Mouse (Mus musculus): ENCODE results near the gene Poc1b. TPM values are rescaled to one million over a fixed set of nuclear protein-coding genes. Genes with fewer than 3 reads are reported as not detected.
A peak's percentile ranks its signal among the peaks of the same experiment; 100 is the strongest.

Gene Poc1b
- polyA plus RNA-seq, 1 experiment = 10.5 TPM

DNA sequence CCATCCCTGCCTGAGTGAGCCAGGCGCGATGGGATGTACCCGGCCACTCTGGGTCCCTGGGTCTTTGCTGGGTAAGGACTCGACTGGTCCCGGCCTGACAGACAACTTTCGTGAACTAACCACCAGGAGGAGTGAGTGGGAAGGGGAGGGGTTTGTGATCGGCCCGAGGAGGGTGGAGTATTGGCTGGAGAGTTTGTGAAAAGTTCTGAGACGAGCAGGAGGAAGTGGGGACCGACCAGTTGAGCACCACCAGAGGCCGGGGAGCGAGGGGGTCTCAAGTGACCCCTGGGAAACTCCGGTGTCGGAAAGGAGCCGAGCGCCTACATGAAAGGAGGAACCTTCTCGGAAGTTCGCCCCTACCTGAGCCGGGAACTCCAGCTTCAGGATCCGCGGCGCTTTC, 1.1 kb downstream of the Poc1b start, which contains the start of gene Galnt4:
Gene Galnt4 (plus strand): TSS at position 196 of the 400 bp plus-strand sequence.
- Histone ChIP-seq H3K36me3 (ENCODE audit: control insufficient read depth, insufficient read depth) (peaks cover 23% of the 10 kb centered on the region), H3K79me2 (ENCODE audit: control insufficient read depth, insufficient read depth) (peaks cover 42% of the 10 kb centered on the region), H3K79me3 (ENCODE audit: low read depth) (peaks cover 18% of the 10 kb centered on the region), H3K4me3 (ENCODE audit: insufficient read depth, poor library complexity, severe bottlenecking) (peak within 1 kb of the TSS; percentile 90), H3K27me3 (ENCODE audit: control insufficient read depth, insufficient read depth, insufficient read length) (no peaks in the 10 kb centered on the region), H3ac (ENCODE audit: control insufficient read depth, insufficient read length, low read depth) (peak within 1 kb of the TSS; percentile 93)
- no peak for TF ChIP-seq USF1 (IDR thresholded peaks at IDR 0.05; ENCODE audit: low read depth)
- TF ChIP-seq MYOG (IDR thresholded peaks at IDR 0.05; ENCODE audit: control insufficient read depth, extremely low read depth, insufficient read length) = no peak
- TF ChIP-seq CTCF (IDR thresholded peaks at IDR 0.05; ENCODE audit: control insufficient read depth, insufficient read depth, insufficient read length) = peak; percentile 37

GRCm38 (mm10) chr10:99108431-99108982, 1.7 kb downstream of the Poc1b start:
- TF ChIP-seq CEBPB (IDR thresholded peaks at IDR 0.05; ENCODE audit: low read depth) (no peak), USF1 (IDR thresholded peaks at IDR 0.05; ENCODE audit: low read depth) (no peak), MYOG (IDR thresholded peaks at IDR 0.05; ENCODE audit: control insufficient read depth, extremely low read depth, insufficient read length) (no peak), CTCF (IDR thresholded peaks at IDR 0.05; ENCODE audit: control insufficient read depth, insufficient read depth, insufficient read length) (no peak), MAX (IDR thresholded peaks at IDR 0.05) (no peak), MYOD1 (IDR thresholded peaks at IDR 0.05; ENCODE audit: control insufficient read depth, insufficient read length, low read depth) (no peak), FOSL1 (IDR thresholded peaks at IDR 0.05; ENCODE audit: insufficient read depth, low read length, poor library complexity, severe bottlenecking) (no peak)
- H3K79me3 ChIP-seq (ENCODE audit: low read depth) = peaks cover 20% of the 10 kb centered on the region
- H3K79me2 ChIP-seq (ENCODE audit: control insufficient read depth, insufficient read depth) = peaks cover 42% of the 10 kb centered on the region
- no peaks in the 10 kb centered on the region for H3K27me3 ChIP-seq (ENCODE audit: control insufficient read depth, insufficient read depth, insufficient read length)
- peak overlapping the region; percentile 88 for H3ac ChIP-seq (ENCODE audit: control insufficient read depth, insufficient read length, low read depth)
- H3K36me3 ChIP-seq (ENCODE audit: control insufficient read depth, insufficient read depth) = peaks cover 23% of the 10 kb centered on the region
- H3K4me3 ChIP-seq (ENCODE audit: insufficient read depth, poor library complexity, severe bottlenecking) = peak overlapping the region; percentile 90

DNA sequence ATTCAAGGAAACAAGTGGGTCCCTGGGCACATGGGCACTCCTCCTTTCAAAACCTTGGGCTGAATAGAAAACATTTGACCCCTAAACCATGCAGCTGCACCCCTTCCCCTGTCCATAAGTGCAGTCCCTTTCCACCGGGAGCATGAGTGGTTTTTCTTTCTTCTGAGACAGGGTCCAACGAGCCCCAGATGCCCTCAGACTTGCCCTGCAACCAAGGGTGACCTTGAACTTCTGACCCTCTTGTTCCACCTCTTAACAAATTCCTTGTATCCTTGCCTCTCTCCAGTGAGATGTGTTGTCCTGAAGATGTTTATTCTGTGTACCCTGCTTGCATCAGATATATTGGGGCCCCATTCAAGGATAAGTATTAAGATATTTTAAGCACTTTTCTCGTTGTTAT, 6.7 kb downstream of the Poc1b start:
- TF ChIP-seq CTCF (IDR thresholded peaks at IDR 0.05; ENCODE audit: control insufficient read depth, insufficient read depth, insufficient read length) (no peak), FOSL1 (IDR thresholded peaks at IDR 0.05; ENCODE audit: insufficient read depth, low read length, poor library complexity, severe bottlenecking) (no peak), MYOD1 (IDR thresholded peaks at IDR 0.05; ENCODE audit: control insufficient read depth, insufficient read length, low read depth) (no peak)
- Histone ChIP-seq H3K27me3 (ENCODE audit: control insufficient read depth, insufficient read depth, insufficient read length) (no peaks in the 10 kb centered on the region), H3K79me2 (ENCODE audit: control insufficient read depth, insufficient read depth) (peaks cover 43% of the 10 kb centered on the region), H3K79me3 (ENCODE audit: low read depth) (peaks cover 17% of the 10 kb centered on the region), H3K4me3 (ENCODE audit: insufficient read depth, poor library complexity, severe bottlenecking) (no peak overlapping the region), H3K36me3 (ENCODE audit: control insufficient read depth, insufficient read depth) (peaks cover 23% of the 10 kb centered on the region), H3ac (ENCODE audit: control insufficient read depth, insufficient read length, low read depth) (no peak overlapping the region)

- Histone ChIP-seq H3K79me3 (ENCODE audit: low read depth) (peaks cover 13% of the 10 kb centered on the region), H3K4me3 (ENCODE audit: insufficient read depth, poor library complexity, severe bottlenecking) (no peak overlapping the region), H3K27me3 (ENCODE audit: control insufficient read depth, insufficient read depth, insufficient read length) (no peaks in the 10 kb centered on the region), H3ac (ENCODE audit: control insufficient read depth, insufficient read length, low read depth) (no peak overlapping the region), H3K36me3 (ENCODE audit: control insufficient read depth, insufficient read depth) (peaks cover 17% of the 10 kb centered on the region), H3K79me2 (ENCODE audit: control insufficient read depth, insufficient read depth) (peaks cover 36% of the 10 kb centered on the region)
- TF ChIP-seq FOSL1 (IDR thresholded peaks at IDR 0.05; ENCODE audit: insufficient read depth, low read length, poor library complexity, severe bottlenecking) (no peak), CTCF (IDR thresholded peaks at IDR 0.05; ENCODE audit: control insufficient read depth, insufficient read depth, insufficient read length) (no peak), CEBPB (IDR thresholded peaks at IDR 0.05; ENCODE audit: low read depth) (no peak), MYOG (IDR thresholded peaks at IDR 0.05; ENCODE audit: control insufficient read depth, extremely low read depth, insufficient read length) (no peak), MYOD1 (IDR thresholded peaks at IDR 0.05; ENCODE audit: control insufficient read depth, insufficient read length, low read depth) (no peak), MAX (IDR thresholded peaks at IDR 0.05) (no peak), USF1 (IDR thresholded peaks at IDR 0.05; ENCODE audit: low read depth) (no peak)
These were observed 7.5 kb downstream of the Poc1b start for GRCm38 (mm10) chr10:99114295-99114694.

DNA sequence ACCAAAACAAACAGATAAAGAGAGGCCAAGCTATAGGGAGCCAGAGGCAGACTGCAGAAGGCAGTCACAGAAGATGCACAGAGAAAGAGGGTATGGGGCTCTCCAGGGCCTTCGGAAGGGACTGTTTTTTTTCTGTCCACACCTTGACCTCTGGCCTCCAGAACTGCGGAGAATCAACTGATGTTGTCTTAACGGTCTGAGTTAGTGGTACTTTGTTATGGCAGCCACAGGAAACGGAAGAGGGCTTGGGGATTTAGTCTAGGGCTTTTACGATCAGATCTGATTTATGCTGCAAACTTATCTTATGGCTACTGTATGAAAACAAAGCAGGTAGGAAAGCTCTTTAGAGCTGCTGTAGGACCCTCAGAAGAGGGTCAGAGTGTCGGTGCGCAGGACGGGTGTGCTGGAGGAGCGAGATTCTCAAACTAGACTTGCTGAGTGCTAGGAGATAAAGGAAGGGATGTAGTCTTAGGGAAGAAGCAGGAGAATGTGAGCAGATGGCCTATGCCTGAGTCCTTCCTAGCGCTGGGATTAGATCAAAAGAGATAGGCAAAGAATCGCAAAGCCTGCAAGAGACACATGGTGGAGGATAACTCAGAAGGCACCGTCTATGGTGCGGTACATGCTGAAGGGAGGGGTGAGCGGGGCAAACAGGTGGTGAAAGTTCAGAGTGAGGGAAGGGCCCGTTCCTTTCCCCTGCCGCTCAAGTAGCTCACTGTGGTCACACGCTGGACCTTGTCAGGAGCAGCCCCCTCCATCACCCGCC, 8.8 kb downstream of the Poc1b start:
- peaks cover 25% of the 10 kb centered on the region for H3K79me2 ChIP-seq (ENCODE audit: control insufficient read depth, insufficient read depth)
- H3ac ChIP-seq (ENCODE audit: control insufficient read depth, insufficient read length, low read depth) = no peak overlapping the region
- H3K79me3 ChIP-seq (ENCODE audit: low read depth) = peaks cover 7% of the 10 kb centered on the region
- H3K36me3 ChIP-seq (ENCODE audit: control insufficient read depth, insufficient read depth) = peaks cover 3% of the 10 kb centered on the region
- TF ChIP-seq USF1 (IDR thresholded peaks at IDR 0.05; ENCODE audit: low read depth) (no peak), MAX (IDR thresholded peaks at IDR 0.05) (no peak), CEBPB (IDR thresholded peaks at IDR 0.05; ENCODE audit: low read depth) (no peak), MYOD1 (IDR thresholded peaks at IDR 0.05; ENCODE audit: control insufficient read depth, insufficient read length, low read depth) (no peak), CTCF (IDR thresholded peaks at IDR 0.05; ENCODE audit: control insufficient read depth, insufficient read depth, insufficient read length) (no peak), FOSL1 (IDR thresholded peaks at IDR 0.05; ENCODE audit: insufficient read depth, low read length, poor library complexity, severe bottlenecking) (no peak), MYOG (IDR thresholded peaks at IDR 0.05; ENCODE audit: control insufficient read depth, extremely low read depth, insufficient read length) (no peak)
- H3K27me3 ChIP-seq (ENCODE audit: control insufficient read depth, insufficient read depth, insufficient read length) = no peaks in the 10 kb centered on the region
- H3K4me3 ChIP-seq (ENCODE audit: insufficient read depth, poor library complexity, severe bottlenecking) = no peak overlapping the region

All from C2C12 (cell line).